Mouse (Mus musculus) lung, postnatal 0 days (tissue): ENCODE data around the gene Prkce.

ENCODE experiments used
- CTCF ChIP-seq: IDR thresholded peaks from 2 replicates; pipeline ENCODE4 v1.5.1; 2016; ENCODE audit warnings: antibody characterized with exemption, mild to moderate bottlenecking
- EP300 ChIP-seq: IDR thresholded peaks from 2 replicates; pipeline ENCODE4 v1.6.1; 2016; ENCODE audit warnings: antibody characterized with exemption, mild to moderate bottlenecking, control low read depth

DNA sequence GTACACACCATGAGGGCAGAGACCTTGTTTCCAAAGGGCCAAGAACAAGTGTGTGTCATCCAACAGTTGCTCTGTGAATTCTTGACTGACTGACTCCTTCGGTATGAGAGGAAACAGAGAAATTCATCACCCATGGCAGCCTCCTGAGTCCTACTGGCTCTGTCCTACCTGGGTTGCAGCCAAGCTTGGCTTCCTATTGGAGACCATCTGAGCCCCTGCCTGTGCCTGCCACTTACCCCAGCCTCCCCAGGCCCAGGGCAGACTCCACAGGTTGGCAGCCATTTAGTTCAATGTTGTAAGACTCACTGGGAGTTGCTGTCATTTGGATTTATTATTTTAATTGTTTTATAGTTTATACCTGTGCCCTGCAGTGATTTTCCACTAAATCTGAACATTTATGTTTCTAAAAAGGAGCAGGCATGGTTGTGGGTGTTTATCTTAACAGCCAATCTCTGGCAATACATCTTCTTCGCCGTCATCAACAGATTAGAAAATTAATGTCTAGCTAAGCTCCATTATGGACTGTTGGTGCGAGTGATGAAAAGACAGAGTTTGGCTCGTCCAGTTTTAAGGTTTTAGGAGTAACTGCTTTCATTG lies 436.4 kb downstream of the Prkce start:
- TF ChIP-seq CTCF: no peak
- no peak for TF ChIP-seq EP300
